Mouse (Mus musculus) embryo, embryonic 9.5 days (tissue): ENCODE measurements at regions not wholly inside any gene's neighbourhood (a gene's known extent, or its start where the extent isn't known, plus 50 kb on each side); places are given as distances from the start of the nearest gene placed in this dataset.

Experiments
- DNase-seq: peaks from one replicate; pipeline ENCODE4 v3.0.0-alpha.2; 2017; ENCODE audit errors: extremely low spot score

DNA sequence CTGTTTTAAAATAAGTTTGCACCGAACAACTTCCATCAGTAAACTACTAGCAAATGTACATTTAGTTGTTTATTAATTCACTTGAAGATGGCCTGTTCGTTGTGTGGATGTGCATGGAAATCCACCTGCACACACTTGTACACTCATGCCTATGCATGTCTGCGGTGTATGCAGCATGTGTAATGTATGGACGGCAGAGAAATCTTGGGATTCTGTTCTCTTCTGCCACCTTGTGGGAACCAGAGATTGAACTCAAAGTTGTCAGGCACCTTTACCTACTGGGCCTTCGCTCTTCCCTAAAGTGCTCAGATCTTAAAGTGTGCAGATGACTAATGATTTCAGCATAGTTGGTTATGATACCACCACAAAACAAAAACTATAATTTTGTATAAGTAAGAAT is 137.4 kb downstream of the Kitl start:
- DNase-seq = peak; percentile 30

- no peak for DNase-seq
Observed at GRCm38 (mm10) chr10:100153311-100153710, 137.9 kb downstream of the Kitl start.

DNA sequence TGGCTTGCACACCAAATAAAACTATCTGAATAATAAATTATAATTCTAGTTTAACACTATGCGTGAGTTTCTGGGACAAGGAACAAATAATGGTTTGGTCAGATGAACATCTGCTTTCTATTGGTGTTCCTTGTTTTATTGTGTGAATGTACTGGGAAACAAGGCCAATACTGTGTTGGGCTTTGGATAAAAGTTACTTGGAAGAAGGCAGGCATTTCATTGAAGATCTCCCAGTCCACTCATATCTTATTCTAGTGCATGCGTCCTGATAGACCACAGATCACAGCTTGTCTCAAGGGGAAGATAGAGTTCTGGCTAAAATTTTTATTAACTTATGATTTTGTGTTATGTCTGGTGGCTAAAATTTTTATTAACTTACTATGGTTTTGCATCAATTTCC is 140.1 kb downstream of the Kitl start:
- no peak for DNase-seq

DNA sequence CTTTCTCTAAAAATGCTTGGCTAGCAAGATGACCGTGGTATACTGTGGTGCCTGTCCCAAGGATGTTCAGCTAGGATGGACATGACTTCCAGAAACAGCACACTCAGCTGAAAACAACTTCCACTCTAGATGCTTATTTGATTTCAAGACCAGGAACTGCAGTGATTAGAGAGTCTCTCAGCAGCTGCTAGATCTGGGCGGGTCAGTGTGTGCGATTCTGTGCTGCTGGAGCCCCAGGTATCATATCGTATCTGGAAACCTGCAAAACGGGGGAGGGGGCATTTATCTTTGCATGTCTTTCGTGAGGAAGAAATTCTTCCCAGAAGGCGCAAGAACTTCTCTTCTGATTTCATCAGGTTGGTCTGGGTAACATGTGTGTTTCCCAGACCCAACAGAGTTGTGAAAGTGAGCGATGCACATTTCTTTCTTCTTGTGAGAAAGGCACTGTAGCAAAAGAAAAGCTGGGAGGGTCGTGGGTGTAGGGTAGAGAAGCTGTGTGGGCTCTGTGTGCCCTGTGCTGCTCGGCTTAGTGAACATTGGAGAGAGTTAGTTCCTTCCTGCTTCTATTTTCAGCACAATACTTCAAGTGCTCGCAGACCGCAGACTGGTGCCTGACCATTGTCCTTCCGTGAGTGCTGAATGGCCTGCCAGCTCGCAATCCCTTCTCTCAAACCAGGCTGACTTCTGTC is 144.6 kb downstream of the Kitl start:
- no peak for DNase-seq

GRCm38 (mm10) chr10:100160532-100160852 is 145.1 kb downstream of the Kitl start:
- DNase-seq = no peak

GRCm38 (mm10) chr10:100161117-100161516 is 145.7 kb downstream of the Kitl start:
- DNase-seq = no peak

DNA sequence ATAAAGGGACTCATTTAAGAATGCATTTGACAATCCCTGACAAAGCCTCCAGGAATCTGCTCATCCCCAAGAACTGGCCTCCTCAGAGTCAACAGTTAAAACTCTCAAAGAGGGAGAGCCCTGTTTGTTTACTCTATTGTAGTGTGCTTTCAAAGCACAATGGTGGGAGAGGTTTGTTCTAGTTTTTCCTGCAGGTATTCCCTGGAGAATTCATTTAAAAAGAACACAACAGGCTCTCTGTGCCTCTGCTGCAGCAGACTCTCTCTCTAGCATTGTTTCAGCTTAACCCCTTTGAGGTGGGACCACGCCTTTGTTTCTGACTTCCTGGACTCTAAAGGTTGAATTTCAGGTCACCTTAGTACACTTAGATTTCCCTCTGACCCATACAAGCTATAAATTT is 149.1 kb downstream of the Kitl start:
- no peak for DNase-seq

DNA sequence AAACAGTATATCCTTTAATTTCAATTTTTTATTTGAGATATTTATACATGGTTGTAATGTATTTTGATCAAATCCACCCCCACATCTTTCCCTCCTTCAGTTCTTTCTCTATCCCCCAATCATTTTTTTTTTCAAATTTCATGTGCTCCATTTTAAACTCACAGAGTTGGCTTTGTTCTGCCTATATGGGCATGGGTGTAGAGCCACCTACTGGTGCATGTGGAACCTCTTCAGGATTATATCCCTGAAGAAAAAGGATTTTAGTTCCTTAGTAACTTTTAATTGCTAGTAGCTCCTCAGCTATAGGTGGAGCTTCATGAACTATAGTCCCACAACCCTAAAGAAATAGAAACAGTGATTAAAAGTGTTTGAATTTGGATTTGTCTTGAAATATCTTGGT is 155.4 kb downstream of the Kitl start:
- DNase-seq = no peak

DNA sequence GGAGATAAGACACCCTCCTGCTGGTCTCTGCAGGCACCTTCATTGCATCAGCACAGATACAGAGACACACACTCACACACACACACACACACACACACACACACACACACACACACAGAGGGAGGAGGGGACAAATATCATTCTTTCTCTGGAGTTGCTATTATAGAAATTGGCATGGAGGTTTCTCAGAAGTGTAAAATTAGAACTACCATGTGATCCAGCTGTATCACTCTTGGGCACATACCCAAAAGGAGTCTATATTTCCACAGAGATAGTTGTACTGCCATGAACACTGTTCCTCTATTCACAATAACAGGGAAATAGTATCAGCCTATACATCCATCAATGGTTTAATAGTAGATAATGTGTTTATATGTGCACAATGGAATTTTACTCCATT is 137.8 kb upstream of the Gm4301 start:
- DNase-seq = no peak

DNA sequence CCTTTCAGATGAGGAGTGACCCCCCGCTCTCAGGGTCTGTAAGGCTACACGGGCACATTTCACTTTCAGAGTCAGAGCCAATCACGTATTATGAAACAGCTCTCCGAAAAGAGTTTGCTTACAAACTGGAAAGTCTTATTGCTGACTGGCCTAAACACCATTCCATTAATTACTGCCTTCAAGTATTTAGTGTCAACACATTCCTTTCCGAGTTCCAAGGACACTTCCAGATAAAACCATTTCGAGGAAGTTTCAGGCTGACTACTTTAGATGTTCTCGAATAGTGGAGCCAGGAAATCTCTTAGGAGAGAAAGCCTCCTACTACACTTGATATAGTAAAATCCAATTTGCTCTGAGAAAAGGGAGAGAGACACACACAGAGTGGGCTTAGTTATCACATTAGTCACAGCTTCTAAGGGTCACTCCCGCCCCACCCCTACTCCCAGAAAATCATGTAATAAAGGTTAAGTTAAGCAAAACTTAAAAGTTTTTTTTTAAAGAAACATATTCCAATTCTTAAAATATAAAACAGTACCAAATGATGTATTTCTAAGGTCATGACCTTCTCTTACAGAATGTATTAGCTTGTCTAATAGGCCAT is 136.3 kb upstream of the Gm4301 start:
- DNase-seq = no peak

DNA sequence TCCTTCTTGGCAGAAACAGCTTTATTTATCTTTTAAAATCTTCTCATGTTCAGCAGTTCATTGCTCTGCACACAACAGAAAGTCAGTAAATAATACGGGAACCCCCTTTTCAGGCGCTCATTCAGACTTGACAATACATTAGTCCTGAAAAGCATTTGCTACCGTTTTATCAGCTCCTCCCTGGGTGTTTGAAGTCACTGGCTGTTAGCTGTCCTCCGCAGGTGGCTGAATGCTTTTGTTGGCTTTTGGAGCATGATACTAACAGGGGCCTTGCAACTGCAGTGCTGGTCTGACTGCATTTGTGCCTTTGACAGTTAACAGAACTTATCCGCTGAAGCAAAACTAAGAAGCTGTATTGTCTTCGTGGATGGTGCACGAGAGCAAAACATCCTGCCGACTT is 135.0 kb upstream of the Gm4301 start:
- peak; percentile 44 for DNase-seq

DNA sequence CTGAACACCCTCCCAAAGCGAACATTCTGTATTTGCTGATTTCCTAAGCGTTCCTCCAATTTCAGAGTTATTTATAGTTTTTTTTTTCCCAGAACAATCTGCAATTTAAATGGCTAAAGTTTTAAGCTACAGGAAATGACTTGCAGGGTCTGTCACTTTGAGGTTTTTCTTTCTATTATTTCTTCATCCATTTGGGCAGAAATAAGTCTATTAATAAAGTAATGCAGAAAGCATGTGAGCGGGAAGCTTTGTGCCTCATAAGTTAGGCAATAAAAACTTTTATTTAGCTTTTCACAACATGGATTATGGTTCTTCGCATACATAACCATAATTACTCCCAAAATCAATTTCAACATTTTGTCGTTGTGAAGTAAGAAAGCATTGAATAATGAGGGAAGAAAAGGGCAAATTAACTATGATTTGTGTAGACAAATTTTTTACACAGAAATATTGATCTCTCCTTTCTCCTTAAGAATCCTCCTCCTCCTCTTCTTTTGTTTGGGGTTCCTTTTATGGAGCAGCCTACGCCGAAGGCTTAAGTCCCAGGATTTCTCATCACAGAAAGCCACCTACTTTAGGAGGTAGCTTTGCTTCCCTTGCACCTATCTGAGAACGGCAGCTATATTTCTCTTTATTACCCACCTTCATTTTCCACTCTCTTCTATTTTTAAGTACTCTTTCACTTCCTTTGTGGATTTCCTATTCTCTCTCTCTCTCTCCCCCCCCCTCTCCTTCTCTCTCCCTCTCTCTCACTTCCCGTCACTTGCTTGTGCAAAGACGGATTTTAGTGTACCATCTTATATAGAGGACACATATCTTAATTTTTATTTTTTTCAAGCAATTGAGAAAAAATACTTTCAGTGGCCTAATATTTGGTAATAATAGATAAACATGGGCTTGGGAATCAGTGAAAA is 128.6 kb upstream of the Gm4301 start:
- DNase-seq = no peak

DNA sequence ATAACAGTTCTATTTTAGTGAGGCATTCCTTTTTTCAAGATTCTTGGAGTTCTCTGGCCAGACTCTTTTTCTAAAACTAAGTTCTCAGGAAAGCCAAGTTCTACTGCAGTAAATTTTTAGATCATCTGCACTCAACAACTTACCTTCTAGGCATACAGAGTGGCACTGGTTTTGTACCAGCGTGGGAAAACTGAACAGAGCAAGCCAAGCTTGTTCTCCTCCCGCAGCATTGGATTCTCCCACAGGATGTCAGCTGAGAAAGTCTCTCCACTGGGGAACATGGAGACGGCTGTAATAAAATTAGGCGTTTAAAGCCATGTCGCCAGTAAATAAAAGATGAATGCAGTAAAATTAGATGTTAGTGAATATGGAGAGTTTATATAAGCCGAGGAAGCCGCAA is 124.8 kb upstream of the Gm4301 start:
- no peak for DNase-seq

GRCm38 (mm10) chr10:100224459-100225097 is 110.9 kb upstream of the Gm4301 start:
- no peak for DNase-seq

GRCm38 (mm10) chr10:100259235-100259900 is 76.1 kb upstream of the Gm4301 start:
- peak; percentile 10 for DNase-seq

DNA sequence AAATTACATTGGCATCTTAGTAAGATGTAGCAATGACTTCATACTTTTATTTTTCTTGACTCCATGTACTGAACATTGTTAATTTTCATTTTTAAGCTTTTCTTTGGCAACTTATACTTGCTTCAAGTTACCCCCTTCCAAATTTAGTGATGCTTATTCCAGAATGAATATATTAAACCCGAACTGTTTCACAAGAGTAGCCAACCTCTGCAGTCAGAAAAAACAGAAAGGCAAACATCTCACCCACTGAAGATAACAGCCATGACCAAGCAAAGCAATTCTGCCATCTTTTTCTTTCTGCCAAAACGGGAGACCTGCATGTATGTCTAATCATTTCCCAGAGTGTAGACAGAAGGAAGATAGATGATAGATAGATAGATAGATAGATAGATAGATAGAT is 72.0 kb upstream of the Gm4301 start:
- DNase-seq = no peak

DNA sequence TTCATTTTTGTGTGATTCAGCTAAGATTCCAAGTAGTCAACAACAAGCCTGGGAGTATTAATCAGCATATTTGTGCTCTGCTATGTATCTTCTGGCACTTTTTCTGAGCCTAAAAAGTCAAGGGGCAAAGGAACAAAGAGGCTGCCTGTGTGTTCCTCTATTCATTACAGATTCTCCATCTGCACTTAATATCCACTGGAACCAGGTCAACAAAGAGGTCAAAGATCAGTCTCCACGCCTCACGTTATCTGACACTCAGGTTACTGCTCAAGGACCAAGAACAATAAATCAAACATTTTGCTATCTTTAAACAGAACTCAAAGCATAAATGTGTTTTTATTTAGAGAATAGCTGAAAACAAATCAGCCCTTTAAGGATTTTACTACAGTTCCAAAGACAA is 71.4 kb upstream of the Gm4301 start:
- DNase-seq = peak; percentile 67

GRCm38 (mm10) chr10:100282471-100282870 is 53.0 kb upstream of the Gm4301 start:
- no peak for DNase-seq
